In the genomic region with DNA sequence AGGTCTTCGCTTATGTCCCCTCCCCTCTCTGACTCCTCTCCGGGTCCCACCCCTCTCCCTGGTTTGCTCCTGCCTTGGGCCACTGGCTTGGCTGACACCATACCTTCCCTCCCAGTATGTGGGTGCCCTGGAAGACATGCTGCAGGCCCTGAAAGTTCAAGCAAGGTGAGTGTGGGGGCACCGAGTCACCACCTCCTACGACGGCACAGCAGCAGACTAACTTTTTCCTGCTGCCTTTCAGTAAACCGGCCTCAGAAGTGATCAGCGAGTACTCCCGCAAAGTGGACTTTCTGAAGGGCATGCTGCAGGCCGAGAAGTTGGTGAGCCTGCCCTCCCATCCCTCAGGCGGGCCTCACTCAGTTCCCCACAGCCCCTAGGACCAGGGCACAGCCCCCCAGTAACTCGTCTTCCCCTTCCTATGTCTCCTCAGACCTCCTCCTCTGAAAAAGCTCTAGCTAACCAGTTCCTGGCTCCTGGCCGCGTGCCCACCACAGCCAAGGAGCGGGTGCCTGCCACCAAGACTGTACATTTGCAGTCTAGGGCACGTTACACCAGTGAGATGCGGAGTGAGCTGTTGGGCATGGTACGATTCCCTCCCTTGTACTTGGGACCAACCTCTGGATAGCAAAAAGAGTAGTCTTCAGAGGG, we compare ENCODE assay signal across 8 mouse cellular contexts. TPM values are rescaled to one million over a fixed set of nuclear protein-coding genes. Genes with fewer than 3 reads are reported as not detected.
A peak's percentile ranks its signal among the peaks of the same experiment; 100 is the strongest.
DNase-seq lines count a peak whose midpoint lies in the region; ATAC-seq and TF ChIP-seq lines count a peak whose summit lies in the region.

No protein-coding gene starts in this region.

- H3K27me3 ChIP-seq in heart, adult 2 months (ENCODE audit: control insufficient read depth, insufficient read depth, low read length): no peaks in the 10 kb centered on the region
- no peaks in the 10 kb centered on the region for H3K27me3 ChIP-seq in embryonic facial prominence, embryonic 11.5 days (ENCODE audit: control insufficient read depth, insufficient read depth, low read length)

- no peaks in the 10 kb centered on the region for H3K9me3 ChIP-seq in embryonic facial prominence, embryonic 11.5 days (replicated peaks; ENCODE audit: control insufficient read depth, low read length)

- H3K4me2 ChIP-seq in embryonic facial prominence, embryonic 11.5 days (ENCODE audit: low read depth, low read length): peak overlapping the region; percentile 56

- peak; percentile 81 for ATAC-seq in embryonic facial prominence, embryonic 11.5 days (replicated peaks; ENCODE audit: insufficient number of reproducible peaks, low FRiP score, low TSS enrichment, low read depth)

- WGBS in heart, adult 2 months: 23% methylated on average over 17 of the region's 17 CpGs
- 49% methylated on average over 17 of the region's 17 CpGs for WGBS in embryonic facial prominence, embryonic 11.5 days
- WGBS in olfactory bulb, adult 2 months: 31% methylated on average over 17 of the region's 17 CpGs

- TF ChIP-seq POLR2A in heart, adult 2 months (IDR thresholded peaks at IDR 0.05; ENCODE audit: insufficient read depth, low read depth, low read length): peak; percentile 58
- TF ChIP-seq POLR2A in olfactory bulb, adult 2 months (IDR thresholded peaks at IDR 0.05; ENCODE audit: insufficient read depth, low read depth, low read length): no peak

- peak overlapping the region; percentile 99 for H3K27ac ChIP-seq in heart, adult 2 months
- 0 out of 2 replicates have a peak overlapping the region, but pooled peaks have one; percentile 30 for H3K27ac ChIP-seq in embryonic facial prominence, embryonic 11.5 days (replicated peaks; ENCODE audit: low read depth, low read length)
- peak overlapping the region; percentile 97; the same call in 1 of the 2 replicates for H3K27ac ChIP-seq in olfactory bulb, adult 2 months (ENCODE audit: insufficient read depth, low read depth, low read length)

- intact Hi-C loops in heart, adult 2 months (cut with DNase I): loop anchor here (2.0 kb wide), 1 partner anchor 95 kb away; a partner anchor contains a TSS
- intact Hi-C loops in heart, postnatal 36 days (cut with DNase I): loop anchor here (5.0 kb wide), 2 partner anchors 95 to 120 kb away; a partner anchor contains a TSS

- H3K9ac ChIP-seq in heart, adult 2 months (ENCODE audit: low read depth, low read length): peak overlapping the region; percentile 79
- peak overlapping the region; percentile 35 for H3K9ac ChIP-seq in embryonic facial prominence, embryonic 11.5 days (replicated peaks; ENCODE audit: low read length)

- TF ChIP-seq CTCF in heart, adult 2 months (IDR thresholded peaks at IDR 0.05): no peak
- no peak for TF ChIP-seq CTCF in olfactory bulb, adult 2 months (IDR thresholded peaks at IDR 0.05; ENCODE audit: insufficient read depth, low read depth, low read length)

- H3K4me1 ChIP-seq in heart, adult 2 months (ENCODE audit: control insufficient read depth, insufficient read depth, low read length): peaks cover 5% of the 10 kb centered on the region
- H3K4me1 ChIP-seq in embryonic facial prominence, embryonic 11.5 days (ENCODE audit: control insufficient read depth, insufficient read depth, low read length): 0 out of 2 replicates have a peak, but pooled peaks cover 3% of the 10 kb centered on the region
- peaks cover 15% of the 10 kb centered on the region for H3K4me1 ChIP-seq in olfactory bulb, adult 2 months (ENCODE audit: control insufficient read depth, insufficient read depth, low read length)

- TF ChIP-seq EP300 in heart, adult 2 months (IDR thresholded peaks at IDR 0.05; ENCODE audit: insufficient read depth, low read depth, low read length): no peak

- no peaks in the 10 kb centered on the region for H3K36me3 ChIP-seq in heart, adult 2 months (ENCODE audit: control insufficient read depth, insufficient read depth, low read length)
- no peaks in the 10 kb centered on the region; the same call in 1 of the 2 replicates for H3K36me3 ChIP-seq in embryonic facial prominence, embryonic 11.5 days (replicated peaks; ENCODE audit: control insufficient read depth, insufficient read depth, low read depth, low read length)

- H3K4me3 ChIP-seq in heart, adult 2 months: peak overlapping the region; percentile 91
- H3K4me3 ChIP-seq in embryonic facial prominence, embryonic 11.5 days (ENCODE audit: low read depth, low read length): peak overlapping the region; percentile 37
- H3K4me3 ChIP-seq in olfactory bulb, adult 2 months (ENCODE audit: insufficient read depth, low read depth, low read length): peak overlapping the region; percentile 70

- no peaks in the 10 kb centered on the region for H3K79me2 ChIP-seq in heart, adult 2 months (replicated peaks; ENCODE audit: control insufficient read depth, insufficient read depth, low read length)

- DNase-seq in heart, adult 2 months: no peak
- DNase-seq in heart, postnatal 36 days: no peak
- peak; percentile 48 for DNase-seq in 3T3-L1 (ENCODE audit: low read depth, low spot score)
- DNase-seq in embryonic facial prominence, embryonic 11.5 days (ENCODE audit: low spot score): no peak
- DNase-seq in kidney, postnatal 14 days: peak; percentile 24
- no peak for DNase-seq in layer of hippocampus, adult 18-20 months (ENCODE audit: low spot score in 2 of 2)
- DNase-seq in left cerebral cortex, adult 18-20 months (ENCODE audit: low spot score in 2 of 2): no peak

RNA-seq across cellular contexts. Expression of a gene that starts 1.0 kb away (rescaled TPM):
- 100 to 1,000 TPM; 140 to 169 TPM for total RNA-seq in heart, adult 2 months (2021)
- polyA plus RNA-seq in heart, adult 2 months (2012; rRNA removed): 112 and 120 TPM in 2 replicates
- 100 to 1,000 TPM; 148 to 149 TPM for total RNA-seq in heart, postnatal 36 days (2021)
- polyA plus RNA-seq in embryonic facial prominence, embryonic 11.5 days (2014; fragmentation: Nextera tagmentation; extraction: Ambion mirVana): 78.0 and 81.0 TPM in 2 replicates
- polyA plus RNA-seq in olfactory bulb, adult 2 months (2012; ENCODE audit: insufficient read depth, insufficient read length, low replicate concordance, missing spikeins): not detected in 2 replicates
- 100 to 1,000 TPM; 111 to 127 TPM for total RNA-seq in layer of hippocampus, adult 18-20 months (2021)
- 100 to 1,000 TPM; 116 to 126 TPM for total RNA-seq in left cerebral cortex, adult 18-20 months (2021)

RNA-seq across cellular contexts. Expression of a gene that starts 3.4 kb away (rescaled TPM):
- 10 to 100 TPM; 12.4 to 15.2 TPM for total RNA-seq in heart, adult 2 months (2021)
- polyA plus RNA-seq in heart, adult 2 months (2012; rRNA removed): 8.0 and 9.1 TPM in 2 replicates
- 10 to 100 TPM; 11.1 to 14.9 TPM for total RNA-seq in heart, postnatal 36 days (2021)
- 2.1 and 2.2 TPM in 2 replicates for polyA plus RNA-seq in embryonic facial prominence, embryonic 11.5 days (2014; fragmentation: Nextera tagmentation; extraction: Ambion mirVana)
- not detected in 2 replicates for polyA plus RNA-seq in olfactory bulb, adult 2 months (2012; ENCODE audit: insufficient read depth, insufficient read length, low replicate concordance, missing spikeins)
- 10 to 100 TPM; 14.3 to 17.9 TPM for total RNA-seq in layer of hippocampus, adult 18-20 months (2021)
- total RNA-seq in left cerebral cortex, adult 18-20 months (2021): 10 to 100 TPM; 15.0 to 16.0 TPM

RNA-seq across cellular contexts. Expression of a gene that starts 14.1 kb away (rescaled TPM):
- 10 to 100 TPM; 47.6 to 56.7 TPM for total RNA-seq in heart, adult 2 months (2021)
- polyA plus RNA-seq in heart, adult 2 months (2012; rRNA removed): 53.9 and 63.2 TPM in 2 replicates
- total RNA-seq in heart, postnatal 36 days (2021): 10 to 100 TPM; 47.6 to 53.6 TPM
- 53.7 and 62.5 TPM in 2 replicates for polyA plus RNA-seq in embryonic facial prominence, embryonic 11.5 days (2014; fragmentation: Nextera tagmentation; extraction: Ambion mirVana)
- not detected in 2 replicates for polyA plus RNA-seq in olfactory bulb, adult 2 months (2012; ENCODE audit: insufficient read depth, insufficient read length, low replicate concordance, missing spikeins)
- total RNA-seq in layer of hippocampus, adult 18-20 months (2021): 10 to 100 TPM; 44.6 to 46.5 TPM
- 10 to 100 TPM; 42.6 to 46.2 TPM for total RNA-seq in left cerebral cortex, adult 18-20 months (2021)

RNA-seq across cellular contexts. Expression of a gene that starts 27.9 kb away (rescaled TPM):
- 10 to 100 TPM; 22.9 to 23.9 TPM for total RNA-seq in heart, adult 2 months (2021)
- polyA plus RNA-seq in heart, adult 2 months (2012; rRNA removed): 71.7 and 72.2 TPM in 2 replicates
- 10 to 100 TPM; 28.0 to 30.4 TPM for total RNA-seq in heart, postnatal 36 days (2021)
- polyA plus RNA-seq in embryonic facial prominence, embryonic 11.5 days (2014; fragmentation: Nextera tagmentation; extraction: Ambion mirVana): 2.9 and 4.3 TPM in 2 replicates
- polyA plus RNA-seq in olfactory bulb, adult 2 months (2012; ENCODE audit: insufficient read depth, insufficient read length, low replicate concordance, missing spikeins): not detected in 2 replicates
- 1 to 10 TPM; 3.3 TPM for total RNA-seq in layer of hippocampus, adult 18-20 months (2021)
- total RNA-seq in left cerebral cortex, adult 18-20 months (2021): 1 to 10 TPM; 3.3 to 4.2 TPM

RNA-seq across cellular contexts. Expression of a gene that starts 29.0 kb away (rescaled TPM):
- total RNA-seq in heart, adult 2 months (2021): 10 to 100 TPM; 62.8 to 70.2 TPM
- polyA plus RNA-seq in heart, adult 2 months (2012; rRNA removed): 88.7 and 91.3 TPM in 2 replicates
- total RNA-seq in heart, postnatal 36 days (2021): 10 to 100 TPM; 61.2 to 67.1 TPM
- 93.6 and 111 TPM in 2 replicates for polyA plus RNA-seq in embryonic facial prominence, embryonic 11.5 days (2014; fragmentation: Nextera tagmentation; extraction: Ambion mirVana)
- polyA plus RNA-seq in olfactory bulb, adult 2 months (2012; ENCODE audit: insufficient read depth, insufficient read length, low replicate concordance, missing spikeins): not detected in 2 replicates
- 100 to 1,000 TPM in 1 of 2 experiments, 10 to 100 TPM in 1; 94.1 to 103 TPM for total RNA-seq in layer of hippocampus, adult 18-20 months (2021)
- 100 to 1,000 TPM; 104 to 107 TPM for total RNA-seq in left cerebral cortex, adult 18-20 months (2021)

Comparison
In these comparisons a context has a peak if more than half of its experiments do, and no peak if none do; other contexts are left out.
1. DNase-seq: peak in 3T3-L1 (single experiment) and kidney, postnatal 14 days (single experiment); none in heart, adult 2 months (0 of 2), heart, postnatal 36 days (0 of 2), embryonic facial prominence, embryonic 11.5 days (single experiment), layer of hippocampus, adult 18-20 months (0 of 2) and left cerebral cortex, adult 18-20 months (0 of 2).
2. H3K27ac ChIP-seq: peak in every context shown above with its lines; median percentile 99 in heart, adult 2 months; 97 in olfactory bulb, adult 2 months; 30 in embryonic facial prominence, embryonic 11.5 days.
3. H3K4me3 ChIP-seq: peak in every context shown above with its lines; median percentile 91 in heart, adult 2 months; 70 in olfactory bulb, adult 2 months; 37 in embryonic facial prominence, embryonic 11.5 days.